Mouse (Mus musculus): ENCODE measurements at regions not wholly inside any gene's neighbourhood (a gene's known extent, or its start where the extent isn't known, plus 50 kb on each side); places are given as distances from the start of the nearest gene placed in this dataset.
A peak's percentile ranks its signal among the peaks of the same experiment; 100 is the strongest.
"Not testable (repeated sequence)": the region's sequence is repeated elsewhere in the genome, so short reads cannot be mapped to it uniquely, and the experiment has no call there.

- DNase-seq = not testable (repeated sequence)
Observed at GRCm38 (mm10) chr15:34027111-34027510, 330.6 kb downstream of the 9430069I07Rik start.

GRCm38 (mm10) chr15:34025396-34025795, 332.3 kb downstream of the 9430069I07Rik start:
- no peak for DNase-seq

- DNase-seq = peak; percentile 38
Observed at GRCm38 (mm10) chr15:34021857-34022256, 335.8 kb downstream of the 9430069I07Rik start.

GRCm38 (mm10) chr15:34016397-34017156, 341.1 kb downstream of the 9430069I07Rik start:
- DNase-seq = no peak

- no peak for DNase-seq
Observed at GRCm38 (mm10) chr15:34008591-34008990, 349.1 kb downstream of the 9430069I07Rik start.

- DNase-seq = no peak
Observed at GRCm38 (mm10) chr15:33992383-33992782, 365.3 kb downstream of the 9430069I07Rik start.

GRCm38 (mm10) chr15:33975077-33975476, 382.6 kb downstream of the 9430069I07Rik start:
- DNase-seq = no peak

GRCm38 (mm10) chr15:33973466-33973865, 384.2 kb downstream of the 9430069I07Rik start:
- DNase-seq = no peak

- DNase-seq = no peak
Observed at GRCm38 (mm10) chr15:33969409-33969808, 388.3 kb downstream of the 9430069I07Rik start.

- DNase-seq = no peak
Observed at GRCm38 (mm10) chr15:33935013-33935664, 422.5 kb downstream of the 9430069I07Rik start.

GRCm38 (mm10) chr15:33926446-33926845, 431.2 kb downstream of the 9430069I07Rik start:
- no peak for DNase-seq

GRCm38 (mm10) chr15:33924094-33924890, 433.4 kb downstream of the 9430069I07Rik start:
- peak; percentile 61 for DNase-seq

- DNase-seq = no peak
Observed at GRCm38 (mm10) chr15:33914891-33915290, 442.8 kb downstream of the 9430069I07Rik start.

- peak; percentile 51 for DNase-seq
Observed at GRCm38 (mm10) chr15:33906727-33907479, 450.8 kb downstream of the 9430069I07Rik start.

GRCm38 (mm10) chr15:33896076-33896475, 461.6 kb downstream of the 9430069I07Rik start:
- DNase-seq = no peak

- DNase-seq = no peak
Observed at GRCm38 (mm10) chr15:33890606-33891005, 467.1 kb downstream of the 9430069I07Rik start.

GRCm38 (mm10) chr15:33888865-33889368, 468.8 kb downstream of the 9430069I07Rik start:
- no peak for DNase-seq

- no peak for DNase-seq
Observed at GRCm38 (mm10) chr15:33862224-33862752, 495.4 kb downstream of the 9430069I07Rik start.

GRCm38 (mm10) chr15:33825435-33826088, 532.1 kb downstream of the 9430069I07Rik start:
- no peak for DNase-seq

- no peak for DNase-seq
Observed at GRCm38 (mm10) chr15:33824826-33825225, 532.8 kb downstream of the 9430069I07Rik start.

GRCm38 (mm10) chr15:33780960-33781359, 576.7 kb downstream of the 9430069I07Rik start:
- DNase-seq = no peak
